Mouse (Mus musculus) cerebellum, postnatal 10 days (tissue): Measurements from ENCODE around the gene Caskin2.
"Not testable (repeated sequence)": the region's sequence is repeated elsewhere in the genome, so short reads cannot be mapped to it uniquely, and the experiment has no call there.

Experiments
- DNase-seq, 2 experiments: peaks; one replicate each; pipeline ENCODE4 v3.0.0; 2021; ENCODE audit warnings: mixed read lengths in 2 of 2

Gene Caskin2

DNA sequence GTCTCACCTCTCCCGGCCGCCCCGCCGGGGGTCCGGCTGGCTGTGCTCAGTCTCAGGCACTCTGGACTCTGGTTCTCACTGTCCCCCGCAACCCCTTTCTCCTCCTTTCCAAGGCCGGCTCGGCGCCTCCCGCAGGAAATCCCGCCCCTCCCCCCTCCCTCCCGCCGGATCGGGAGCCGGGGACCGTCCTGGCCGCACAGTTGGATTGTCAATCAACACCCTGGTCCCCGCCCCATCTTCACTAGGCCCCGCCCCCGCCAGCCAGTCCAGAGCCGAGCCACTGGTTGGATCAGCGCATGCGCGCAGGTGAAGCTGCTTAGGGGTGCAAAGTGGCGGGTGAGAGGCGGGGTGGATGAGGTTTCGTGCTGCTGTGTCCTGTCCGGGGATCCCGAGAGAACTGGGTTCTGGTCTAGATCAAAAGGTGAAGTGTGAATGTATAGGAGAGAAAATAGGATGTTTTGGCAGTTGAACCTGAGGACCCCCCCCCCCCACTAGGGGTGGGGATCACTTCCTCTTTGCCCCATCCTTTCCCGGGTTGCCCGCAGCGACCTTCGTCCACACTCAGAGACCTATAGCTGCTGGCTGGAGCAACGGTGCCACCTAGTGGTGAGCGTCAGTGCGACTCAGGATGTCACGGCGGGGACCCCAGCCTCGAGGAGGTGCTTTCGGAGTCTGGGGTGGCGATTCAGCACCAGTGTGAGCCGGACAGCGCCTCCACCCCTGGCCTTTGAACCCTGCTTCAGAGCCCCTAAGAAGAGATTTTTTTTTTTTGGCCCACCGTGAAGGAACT, at the start of gene Caskin2:
Gene Caskin2, minus strand, starts transcription at position 133 of the 790 bp plus-strand sequence.
- peak; percentile 97 for DNase-seq

GRCm38 (mm10) chr11:115859143-115859945, 45.9 kb upstream of the Caskin2 start:
- DNase-seq: peak; percentile 91

- peak in 1 of 2 experiments; percentile 33 for DNase-seq
Observed at GRCm38 (mm10) chr11:115858354-115858753, 44.9 kb upstream of the Caskin2 start, which contains the start of gene Myo15b. TSS of gene Myo15b (plus strand) at chr11:115858406.

- DNase-seq: peak; percentile 60 to 62
Observed at GRCm38 (mm10) chr11:115857936-115858335, 44.5 kb upstream of the Caskin2 start.

- DNase-seq: not testable (repeated sequence)
Observed at GRCm38 (mm10) chr11:115857146-115857545, 43.7 kb upstream of the Caskin2 start.

DNA sequence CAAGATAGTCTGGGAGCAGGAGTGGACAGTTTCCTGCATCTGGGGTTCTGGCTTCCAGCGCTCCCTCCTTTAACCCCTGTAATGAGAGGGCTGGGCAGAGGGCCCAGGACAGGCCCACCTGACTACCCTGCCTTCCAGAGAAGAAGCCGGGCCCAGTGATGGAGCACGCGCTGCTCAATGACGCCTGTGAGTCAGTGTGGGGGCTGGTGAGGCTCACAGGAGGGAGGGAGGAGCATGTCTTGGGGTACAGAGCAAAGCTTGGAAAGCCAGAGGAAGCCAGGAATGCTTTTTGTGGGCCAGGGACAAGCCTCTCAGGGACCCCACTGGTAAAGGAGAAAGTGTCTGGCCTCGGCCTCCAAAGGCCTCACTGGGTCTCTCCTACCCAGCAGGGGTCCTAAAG, 41.2 kb upstream of the Caskin2 start:
- DNase-seq: no peak

DNA sequence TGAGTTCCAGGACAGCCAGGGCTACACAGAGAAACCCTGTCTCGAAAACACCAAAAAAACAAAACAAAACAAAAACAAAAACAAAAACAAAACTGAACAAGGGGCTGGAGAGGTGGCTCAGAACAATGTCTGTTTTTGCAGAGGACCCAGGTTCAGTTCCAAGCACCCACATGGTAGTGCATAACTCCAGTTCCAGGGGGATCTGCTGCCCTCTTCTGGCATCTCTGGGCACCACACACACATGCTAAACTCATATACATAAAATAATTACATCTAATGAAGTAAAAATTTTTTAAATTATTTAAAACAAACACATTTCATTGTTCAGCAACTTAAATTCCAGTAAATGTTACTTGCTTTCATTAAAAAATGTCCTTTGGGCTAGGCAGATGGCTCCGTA, 32.4 kb upstream of the Caskin2 start:
- no peak for DNase-seq

- no peak for DNase-seq
Observed at GRCm38 (mm10) chr11:115844240-115844639, 30.8 kb upstream of the Caskin2 start.

DNA sequence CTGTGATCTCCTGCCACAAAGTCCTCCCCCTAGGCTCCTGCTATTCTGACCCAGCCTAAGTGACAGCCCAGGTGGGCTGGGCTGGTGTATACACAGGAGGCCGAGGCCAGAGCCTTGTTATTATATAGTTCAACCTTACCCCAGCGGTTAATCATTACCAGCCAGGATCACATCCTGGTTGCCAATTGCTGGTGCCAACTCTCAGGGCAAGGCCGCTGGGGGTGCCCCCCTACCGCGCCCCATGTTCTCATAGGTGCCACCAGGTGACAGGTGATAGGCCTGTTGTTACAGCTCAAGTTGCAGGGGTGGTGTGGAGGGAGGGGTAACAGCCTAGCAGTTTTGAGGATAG, 30.4 kb upstream of the Caskin2 start:
- no peak for DNase-seq

DNA sequence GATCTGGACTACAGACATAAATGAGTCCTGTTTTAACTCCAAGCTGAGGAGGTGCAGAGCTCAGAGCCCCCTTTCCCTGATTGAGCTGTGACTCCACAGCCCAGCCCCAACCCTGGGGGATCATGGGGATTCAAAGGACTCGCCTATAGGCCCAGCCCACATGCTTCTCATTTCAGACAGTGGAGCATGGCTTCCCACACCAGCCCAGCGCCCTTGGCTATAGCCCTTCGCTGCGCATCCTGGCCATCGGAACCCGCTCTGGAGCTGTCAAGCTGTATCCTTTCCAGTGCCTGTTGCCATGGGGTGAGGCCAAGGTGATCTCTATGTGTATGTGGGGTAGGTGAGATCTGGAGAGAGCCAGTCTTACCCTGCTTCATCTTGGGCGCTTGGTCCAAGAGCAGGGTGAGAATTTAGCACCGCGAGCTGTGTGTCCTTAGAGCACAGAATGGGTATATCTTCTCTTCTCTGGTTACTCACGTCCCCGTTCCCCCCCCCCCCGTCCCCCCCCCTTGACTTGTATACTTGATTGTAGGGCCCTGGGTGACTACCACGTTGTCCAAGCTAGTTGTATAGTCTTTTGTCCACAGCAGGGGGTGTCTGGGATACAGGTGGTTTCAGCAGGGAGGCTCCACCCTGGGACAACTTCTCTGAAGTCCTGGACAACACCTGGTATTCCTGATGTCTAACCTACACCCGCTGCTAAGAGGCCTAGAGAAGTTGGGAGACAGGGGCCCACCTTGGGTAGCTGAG, 29.9 kb upstream of the Caskin2 start:
- DNase-seq: no peak

GRCm38 (mm10) chr11:115841961-115842550, 28.6 kb upstream of the Caskin2 start:
- no peak for DNase-seq

DNA sequence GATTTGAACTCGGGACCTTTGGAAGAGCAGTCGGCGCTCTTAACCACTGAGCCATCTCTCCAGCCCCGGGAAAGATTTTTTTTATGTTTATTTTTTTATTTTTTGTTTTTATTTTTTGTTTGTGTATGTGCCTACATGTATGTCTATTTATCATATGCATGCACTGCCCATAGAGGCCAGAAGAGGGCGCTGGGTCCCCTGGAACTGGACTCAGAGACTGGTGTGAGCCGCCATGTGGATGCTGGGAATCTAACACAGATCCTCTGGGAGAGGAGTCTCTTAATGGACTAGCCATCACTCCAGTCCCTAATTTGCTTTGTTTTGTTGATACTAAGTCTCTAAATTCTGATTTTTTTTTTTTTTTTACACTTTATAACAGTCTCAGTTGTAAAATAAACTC, 27.6 kb upstream of the Caskin2 start:
- no peak for DNase-seq

DNA sequence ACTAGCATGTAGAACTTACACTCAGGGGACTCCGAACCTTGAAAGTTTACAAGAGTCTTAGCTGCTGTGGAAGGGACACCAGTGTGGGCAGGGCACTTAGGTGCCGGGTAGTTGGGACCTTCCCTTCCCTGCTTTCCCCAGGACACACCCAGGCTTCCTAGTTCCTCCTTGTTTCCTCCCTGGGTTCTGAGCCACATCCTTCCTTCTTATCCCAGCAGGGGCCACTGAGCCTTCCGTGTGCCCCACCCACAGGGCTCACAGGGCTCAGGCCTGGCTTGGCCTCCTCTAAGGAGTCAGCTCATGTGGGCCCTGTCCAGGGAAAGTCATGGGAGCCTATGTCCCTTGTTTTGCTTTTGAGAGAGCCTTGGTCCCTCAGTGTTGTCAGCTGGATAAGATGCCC, 26.3 kb upstream of the Caskin2 start:
- DNase-seq: no peak

GRCm38 (mm10) chr11:115838895-115839311, 25.5 kb upstream of the Caskin2 start:
- DNase-seq: no peak

DNA sequence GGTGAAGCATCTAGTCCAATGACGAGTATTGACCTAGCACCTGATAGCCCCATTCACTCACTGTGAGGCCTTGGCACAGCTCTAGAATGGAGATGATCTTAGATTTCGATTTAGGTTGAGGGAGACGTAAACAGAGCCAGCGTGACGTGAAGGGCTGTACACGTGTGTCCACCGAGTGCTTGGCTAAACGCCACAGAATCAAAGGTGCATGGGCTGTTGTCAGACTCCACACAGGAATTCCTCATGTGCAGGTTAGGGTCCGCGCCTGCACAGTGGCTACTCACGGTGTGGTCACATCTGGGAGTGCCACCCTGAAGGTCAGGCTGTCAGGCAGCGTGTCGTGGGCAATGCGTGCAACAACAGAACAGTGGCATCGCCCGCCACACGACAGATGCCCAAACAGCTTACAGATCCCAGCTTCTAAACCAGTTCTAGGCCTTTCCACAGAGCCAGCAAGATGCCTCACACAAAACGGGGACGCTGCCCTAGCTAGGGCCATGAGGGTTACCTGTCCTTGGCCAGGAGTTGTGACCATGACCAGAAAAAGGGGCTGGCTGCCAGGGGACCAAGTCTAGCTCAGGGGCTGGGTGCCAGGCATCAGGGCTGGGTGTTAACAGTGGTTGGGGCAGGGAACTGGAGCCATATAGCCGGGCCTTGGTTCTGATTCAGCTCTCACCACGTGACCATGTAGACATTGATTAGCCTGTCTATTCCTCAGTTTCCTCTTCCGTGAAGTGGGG, 24.3 kb upstream of the Caskin2 start:
- no peak for DNase-seq

DNA sequence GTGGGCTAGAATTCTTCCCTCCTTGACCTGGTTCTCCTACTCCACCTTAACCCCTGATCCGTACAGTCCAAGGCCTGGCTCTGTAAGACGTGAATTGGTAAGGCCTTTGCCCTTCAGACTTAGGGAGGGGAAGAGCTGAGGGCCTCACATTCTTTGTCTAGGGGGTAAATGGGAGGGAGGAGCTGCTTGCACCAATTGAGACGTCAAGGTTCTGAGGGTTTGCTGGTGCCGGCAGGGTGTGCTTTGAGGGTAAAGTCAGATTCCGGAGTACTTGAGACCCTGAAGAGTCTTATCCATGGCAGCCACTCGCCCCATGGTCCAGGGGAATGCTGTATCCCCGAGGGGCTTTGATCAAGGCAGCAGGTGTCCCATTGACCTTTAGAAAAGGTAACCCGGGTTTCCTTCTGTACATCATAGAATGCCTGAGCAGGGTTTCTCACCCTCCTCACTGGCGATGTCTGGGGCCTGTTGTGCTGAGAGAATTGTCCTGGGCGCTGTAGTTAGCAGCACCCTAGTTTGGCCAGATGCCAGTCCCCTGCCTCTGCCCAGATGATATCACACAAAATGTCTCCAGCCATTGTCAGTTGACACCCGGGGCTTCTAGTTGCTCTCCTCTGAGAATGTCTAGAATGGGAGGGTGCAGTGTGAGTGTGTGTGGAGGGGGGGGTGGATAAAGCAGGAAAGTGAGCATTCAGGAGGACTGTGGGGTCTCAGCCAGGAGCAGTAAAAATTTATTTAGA, 23.4 kb upstream of the Caskin2 start:
- no peak for DNase-seq

DNA sequence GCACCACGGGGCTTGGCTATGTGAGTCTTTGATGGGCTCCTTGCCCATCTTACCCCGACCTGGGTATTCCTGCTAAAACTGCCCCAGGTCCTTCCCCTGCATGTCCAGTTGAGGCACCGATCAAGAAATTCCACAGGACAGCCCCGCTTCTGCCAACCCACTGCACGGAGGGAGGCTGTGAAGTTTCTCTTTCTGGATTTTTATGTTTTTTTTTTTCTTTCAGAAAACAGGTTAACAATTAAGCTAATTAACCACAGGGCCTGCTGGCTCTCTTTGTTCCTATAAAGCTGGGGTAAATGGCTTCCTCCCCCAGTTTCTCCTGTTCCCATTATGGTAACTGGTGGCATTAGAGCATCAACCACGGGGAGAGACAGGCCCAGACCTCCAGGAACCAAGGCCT, 20.6 kb upstream of the Caskin2 start:
- no peak for DNase-seq

DNA sequence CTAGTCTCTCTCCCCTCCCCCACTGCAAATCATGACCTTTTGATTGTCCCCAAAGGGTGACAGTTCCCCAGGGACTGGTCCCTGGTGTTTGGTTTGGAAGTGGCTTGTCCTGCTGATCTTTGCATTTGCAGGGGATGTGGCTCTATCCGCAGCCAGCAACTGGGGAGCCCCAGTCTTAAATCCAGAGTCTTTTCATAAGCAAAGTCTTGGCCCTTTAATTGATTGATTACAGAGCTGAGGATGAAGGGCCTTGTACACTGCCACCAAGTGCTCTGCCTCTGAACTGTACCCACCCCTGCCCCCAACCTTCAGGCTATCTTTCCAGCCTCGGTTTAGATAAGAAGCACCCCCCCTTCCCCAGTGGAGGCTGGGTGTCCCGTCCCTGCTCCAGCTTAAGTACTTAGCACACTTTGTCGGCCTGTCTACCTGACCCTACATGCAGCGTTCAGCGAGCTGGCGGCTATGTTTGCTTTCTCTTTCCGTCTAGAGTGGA, 19.6 kb upstream of the Caskin2 start:
- no peak for DNase-seq

DNA sequence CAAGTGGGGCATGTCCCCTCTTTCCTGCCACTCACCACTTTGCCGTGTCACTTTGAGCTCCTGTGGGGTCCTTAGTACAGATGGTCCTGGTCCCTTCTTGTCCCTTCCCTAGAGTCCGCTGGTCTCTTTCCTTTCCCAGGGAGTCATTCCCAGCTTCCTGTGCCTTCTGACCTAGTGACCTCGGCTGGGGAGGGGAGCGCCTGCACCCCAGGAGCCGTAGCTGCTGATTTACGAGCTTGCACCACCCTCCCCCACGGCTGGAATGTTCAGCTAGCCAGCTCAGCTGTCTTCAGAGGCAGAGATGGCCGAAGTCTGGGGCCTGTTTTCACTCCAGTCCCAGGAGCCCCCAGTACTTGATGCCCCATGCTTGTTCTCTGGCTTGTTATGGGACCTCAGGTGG, 19.1 kb upstream of the Caskin2 start:
- no peak for DNase-seq

DNA sequence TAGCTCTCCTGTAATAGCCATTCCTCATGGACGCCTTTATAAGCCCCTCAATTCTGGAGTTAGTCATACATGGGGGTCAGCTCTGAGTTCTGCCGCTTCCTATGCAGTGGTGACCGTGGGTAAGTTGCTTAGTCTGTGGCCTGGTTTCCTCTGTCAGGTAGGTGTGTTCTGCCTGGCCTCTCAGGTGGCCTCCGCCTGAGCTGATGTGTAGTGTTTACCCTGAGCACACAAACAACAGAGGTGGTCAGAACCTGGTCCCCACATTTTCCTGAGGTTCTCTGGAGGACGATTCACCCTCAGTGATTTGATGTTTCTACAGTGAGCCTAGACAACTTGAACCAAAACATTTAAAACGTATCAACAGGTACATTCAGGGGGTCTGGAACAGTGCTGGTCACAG, 18.6 kb upstream of the Caskin2 start:
- DNase-seq: no peak

DNA sequence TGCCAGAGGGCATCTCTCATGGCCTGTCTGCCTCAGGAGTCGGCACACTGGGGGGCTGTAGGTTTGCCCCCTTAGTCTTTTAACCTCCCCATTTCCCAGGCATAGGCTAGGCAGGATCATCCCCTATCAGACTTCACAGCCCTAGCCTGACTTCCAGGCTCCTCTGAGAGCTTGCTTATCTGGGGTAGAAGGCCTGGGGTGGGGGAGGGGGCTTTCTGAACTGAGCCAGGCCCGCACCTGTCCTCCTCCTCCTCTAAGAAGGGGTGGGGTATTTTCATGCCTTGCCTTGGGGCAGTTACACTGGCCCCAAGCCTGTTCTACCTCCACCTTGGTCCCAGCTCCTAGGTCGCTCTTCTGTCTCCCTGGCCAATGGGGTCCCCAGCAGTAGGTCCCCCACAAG, 18.1 kb upstream of the Caskin2 start:
- DNase-seq: no peak
